Mouse (Mus musculus) hindbrain, embryonic 14.5 days (tissue): ENCODE results near the gene Tmem169. TPM values are rescaled to one million over a fixed set of nuclear protein-coding genes. Genes with fewer than 3 reads are reported as not detected.

Experiments used
- ATAC-seq: fragments of 200-750 bp; cut with Nextera tagmentation; 2 replicates; pipeline ENCODE4 v1.8.0; 2017; ENCODE audit warnings: moderate number of reproducible peaks, mild to moderate bottlenecking, moderate TSS enrichment, moderate library complexity; ENCODE audit not compliant: low FRiP score
- DNase-seq: peaks from one replicate; pipeline ENCODE4 v3.0.0-alpha.2; 2015; ENCODE audit warnings: low spot score
- H3K27ac ChIP-seq: fragments of 300-500 bp; sonication (generic); 2 replicates; pipeline ENCODE4 v1.5.1; 2014; ENCODE audit warnings: mild to moderate bottlenecking, moderate library complexity
- H3K27me3 ChIP-seq: fragments of 300-500 bp; sonication (generic); 2 replicates; pipeline ENCODE4 v1.6.1; 2014; ENCODE audit warnings: mild to moderate bottlenecking, low read length, mixed read lengths; ENCODE audit not compliant: control insufficient read depth, insufficient read depth
- H3K36me3 ChIP-seq: fragments of 300-500 bp; sonication (generic); replicated peaks from 2 replicates; pipeline ENCODE4 v1.6.1; 2014; ENCODE audit not compliant: control insufficient read depth, insufficient read depth
- H3K4me1 ChIP-seq: fragments of 300-500 bp; sonication (generic); replicated peaks from 2 replicates; pipeline ENCODE4 v1.6.1; 2014; ENCODE audit warnings: antibody characterized with exemption, low read length, mixed read lengths; ENCODE audit not compliant: control insufficient read depth, insufficient read depth
- H3K4me2 ChIP-seq: fragments of 300-500 bp; sonication (generic); replicated peaks from 2 replicates; pipeline ENCODE4 v1.6.1; 2014; ENCODE audit warnings: mild to moderate bottlenecking, moderate library complexity
- H3K4me3 ChIP-seq: fragments of 300-500 bp; sonication (generic); replicated peaks from 2 replicates; pipeline ENCODE4 v1.5.1; 2014; ENCODE audit warnings: mild to moderate bottlenecking, low read length
- H3K9ac ChIP-seq: fragments of 300-500 bp; sonication (generic); 2 replicates; pipeline ENCODE4 v1.6.1; 2014
- H3K9me3 ChIP-seq: fragments of 300-500 bp; sonication (generic); 2 replicates; pipeline ENCODE4 v1.6.1; 2016; ENCODE audit warnings: low read length; ENCODE audit not compliant: control insufficient read depth
- WGBS: fragments of 180-500 bp; shearing (Covaris S2); extraction: QIAGEN DNeasy Blood & Tissue Kit; methylation state at CpG from one replicate; pipeline ENCODE4 v1.1.7; 2014; 5-methylcytosine and 5-hydroxymethylcytosine counted together
- polyA plus RNA-seq: library from polyadenylated mRNA; unstranded; fragments of >200 nt; fragmentation: Nextera tagmentation; extraction: Ambion mirVana; gene quantifications from 2 replicates; pipeline ENCODE4 v1.2.1, GENCODE M21; 2014

Tmem169 gene
- polyA plus RNA-seq, 1 experiment from 2014 or later = 39.8 TPM

GRCm38 (mm10) chr1:72338341-72338740 is 54.2 kb downstream of the Tmem169 start:
- Histone ChIP-seq H3K9ac (no peak overlapping the region), H3K4me1 (no peaks in the 10 kb centered on the region), H3K36me3 (peaks cover 27% of the 10 kb centered on the region), H3K27me3 (no peaks in the 10 kb centered on the region), H3K9me3 (no peaks in the 10 kb centered on the region), H3K4me2 (no peak overlapping the region), H3K27ac (no peak overlapping the region), H3K4me3 (no peak overlapping the region)
- no peak for DNase-seq
- WGBS = 95% methylated on average over 5 of the region's 5 CpGs
- no peak for ATAC-seq

DNA sequence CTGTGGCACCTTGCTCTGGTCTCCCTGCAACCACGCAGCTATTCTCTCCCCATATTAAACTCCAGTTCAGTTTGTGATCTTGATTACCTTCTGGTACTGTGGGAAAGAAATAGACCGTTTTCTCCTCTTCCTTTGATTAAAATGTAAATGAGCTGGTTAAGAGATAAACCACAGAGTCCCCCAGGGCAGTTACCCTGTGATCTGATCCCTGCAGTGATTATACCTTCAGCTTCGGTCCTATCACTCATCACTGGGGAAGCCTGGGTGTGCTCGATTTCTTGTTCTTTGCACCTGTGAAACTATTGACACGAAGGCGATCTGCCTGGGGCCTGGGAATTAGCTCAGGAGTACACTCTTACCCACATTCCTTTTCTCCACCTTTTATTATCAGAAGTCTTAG is 63.7 kb downstream of the Tmem169 start:
- Histone ChIP-seq H3K36me3 (peaks cover 5% of the 10 kb centered on the region; the same call in 1 of the 2 replicates), H3K27me3 (no peaks in the 10 kb centered on the region), H3K4me2 (no peak overlapping the region), H3K9me3 (no peaks in the 10 kb centered on the region), H3K4me3 (no peak overlapping the region), H3K9ac (no peak overlapping the region), H3K27ac (peak overlapping the region; percentile 62; the same call in 1 of the 2 replicates), H3K4me1 (0 out of 2 replicates have a peak, but pooled peaks cover 4% of the 10 kb centered on the region)
- ATAC-seq (no peak), DNase-seq (no peak)
- 63% methylated on average over 6 of the region's 6 CpGs for WGBS

Other genes starting within 250 kb of the Tmem169 start
- gene Mreg, start 72.1 kb upstream of the Tmem169 start, polyA plus RNA-seq = 2.7 and 3.9 TPM in 2 replicates
- 6.3 and 7.8 TPM in 2 replicates for gene Pecr, start 55 bp upstream of the Tmem169 start, polyA plus RNA-seq
- gene Xrcc5, start 23.1 kb downstream of the Tmem169 start, polyA plus RNA-seq = 16.7 and 18.7 TPM in 2 replicates